Mouse (Mus musculus): ENCODE data around the gene Sec24b. TPM values are rescaled to one million over a fixed set of nuclear protein-coding genes. Genes with fewer than 3 reads are reported as not detected.

The Sec24b gene
- total and polyA plus RNA-seq, 3 experiments, result 14.3 to 50.6 (median 31.2) TPM

GRCm38 (mm10) chr3:130077291-130077690, 15.9 kb upstream of the Sec24b start:
- Histone ChIP-seq H3K9ac (ENCODE audit: insufficient read depth, low read depth) (no peak overlapping the region), H3K9me3 (replicated peaks; ENCODE audit: low read length) (no peaks in the 10 kb centered on the region), H3K27me3 (replicated peaks) (no peaks in the 10 kb centered on the region), H3K4me2 (ENCODE audit: insufficient read depth, low read depth, poor library complexity, severe bottlenecking) (no peak overlapping the region), H3K27ac (ENCODE audit: insufficient read depth, low read depth) (no peak overlapping the region), H3K36me3 (replicated peaks in 1 of 2; ENCODE audit: control insufficient read depth in 1 of 2, insufficient read depth in 1 of 2, low read length in 1 of 2) (no peaks in the 10 kb centered on the region), H3K4me3 (replicated peaks in 1 of 3; ENCODE audit: low read depth in 2 of 3, low read length in 2 of 3, poor library complexity in 1 of 3) (no peak overlapping the region), H3K79me2 (replicated peaks; ENCODE audit: control insufficient read depth, extremely low read depth, insufficient read depth, poor library complexity, severe bottlenecking) (no peaks in the 10 kb centered on the region), H3K4me1 (ENCODE audit: control insufficient read depth in 1 of 2, insufficient read depth in 2 of 2) (peaks cover 11 to 30% of the 10 kb centered on the region in 2 experiments; a peak in 3 of 4 replicates)
- in situ Hi-C loops (cut with MboI; ENCODE audit: low pct_ligation_motif_present, low pct_unique_long_range_greater_than_20kb, low sequenced_read_pairs), result loop anchor here (25.0 kb wide), 1 partner anchor 510 kb away; no protein-coding TSS in a partner anchor
- dilution Hi-C loops (cut with MboI; ENCODE audit: extremely low pct_ligation_motif_present, extremely low pct_unique_long_range_greater_than_20kb, low sequenced_read_pairs), result no loop called here
- TF ChIP-seq ZNF384 (IDR thresholded peaks at IDR 0.05; ENCODE audit: low read depth, low read length) (no peak), USF1 (IDR thresholded peaks at IDR 0.05; ENCODE audit: low read depth, low read length) (no peak), JUN (IDR thresholded peaks at IDR 0.05; ENCODE audit: insufficient read depth, low read depth, low read length) (no peak), RCOR1 (conservative IDR thresholded peaks at IDR 0.05; ENCODE audit: low read depth, low read length) (no peak), UBTF (IDR thresholded peaks at IDR 0.05; ENCODE audit: low read depth, low read length) (no peak), MAX (IDR thresholded peaks at IDR 0.05; ENCODE audit: low read length) (no peak)
- no peak for DNase-seq (ENCODE audit: extremely low read depth)

DNA sequence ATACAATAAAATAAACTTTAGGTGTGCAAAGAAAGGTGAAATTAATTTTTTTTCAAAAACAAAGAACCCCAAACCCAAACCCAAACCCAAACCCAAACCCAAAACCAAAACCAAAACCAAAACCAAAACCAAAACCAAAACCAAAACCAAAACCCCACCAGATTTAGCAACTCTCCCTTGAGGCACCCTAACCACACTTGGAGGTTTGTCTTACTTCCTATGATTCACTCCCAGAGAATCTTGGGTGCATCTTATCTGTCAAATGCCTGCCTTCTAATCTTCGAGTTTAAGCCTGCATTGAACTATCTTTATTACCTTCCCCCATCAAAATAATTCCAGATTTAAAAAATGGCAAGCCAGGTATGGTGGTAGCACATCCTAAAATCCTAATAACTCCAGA, 14.4 kb upstream of the Sec24b start:
- no peak overlapping the region for H3K27ac ChIP-seq (ENCODE audit: insufficient read depth, low read depth)
- dilution Hi-C loops (cut with MboI; ENCODE audit: extremely low pct_ligation_motif_present, extremely low pct_unique_long_range_greater_than_20kb, low sequenced_read_pairs) (no loop called here), in situ Hi-C loops (cut with MboI; ENCODE audit: low pct_ligation_motif_present, low pct_unique_long_range_greater_than_20kb, low sequenced_read_pairs) (loop anchor here (25.0 kb wide), 1 partner anchor 512 kb away; no protein-coding TSS in a partner anchor)
- peaks cover 11 to 38% of the 10 kb centered on the region in 2 experiments; a peak in 3 of 4 replicates for H3K4me1 ChIP-seq (ENCODE audit: control insufficient read depth in 1 of 2, insufficient read depth in 2 of 2)
- TF ChIP-seq RCOR1 (conservative IDR thresholded peaks at IDR 0.05; ENCODE audit: low read depth, low read length) (peak; percentile 78), HCFC1 (IDR thresholded peaks at IDR 0.05; ENCODE audit: low read depth, low read length) (peak; percentile 43), CHD2 (IDR thresholded peaks at IDR 0.05; ENCODE audit: low read length) (peak; percentile 54; the same call in 1 of the 2 replicates), MEF2A (IDR thresholded peaks at IDR 0.05; ENCODE audit: borderline replicate concordance, low read depth, low read length) (peak; percentile 94), SIN3A (IDR thresholded peaks at IDR 0.05; ENCODE audit: low read length) (peak; percentile 53; the same call in 1 of the 2 replicates), CHD1 (IDR thresholded peaks at IDR 0.05; ENCODE audit: low read depth, low read length) (0 out of 2 replicates have a peak, but pooled peaks have one; percentile 35), IRF4 (IDR thresholded peaks at IDR 0.05; ENCODE audit: low read depth, low read length) (peak; percentile 92), BHLHE40 (IDR thresholded peaks at IDR 0.05; ENCODE audit: low read depth, low read length) (peak; percentile 56), ETS1 (conservative IDR thresholded peaks at IDR 0.05; ENCODE audit: low read depth, low read length) (peak; percentile 99), KAT2A (IDR thresholded peaks at IDR 0.05; ENCODE audit: insufficient replicate concordance, low read length) (0 out of 2 replicates have a peak, but pooled peaks have one; percentile 27), MXI1 (IDR thresholded peaks at IDR 0.05; ENCODE audit: low read depth, low read length) (peak; percentile 29; the same call in 1 of the 2 replicates), TCF12 (IDR thresholded peaks at IDR 0.05; ENCODE audit: low read depth, low read length) (0 out of 2 replicates have a peak, but pooled peaks have one; percentile 39), MYC (IDR thresholded peaks at IDR 0.05; ENCODE audit: low read depth, low read length) (no peak), ZKSCAN1 (IDR thresholded peaks at IDR 0.05; ENCODE audit: borderline replicate concordance, low read depth, low read length) (no peak), NRF1 (IDR thresholded peaks at IDR 0.05; ENCODE audit: low read depth, low read length) (no peak), MAFK (IDR thresholded peaks at IDR 0.05; ENCODE audit: insufficient replicate concordance, low read length) (peak; percentile 83), ZNF384 (IDR thresholded peaks at IDR 0.05; ENCODE audit: low read depth, low read length) (peak; percentile 74), JUN (IDR thresholded peaks at IDR 0.05; ENCODE audit: insufficient read depth, low read depth, low read length) (no peak), ELF1 (IDR thresholded peaks at IDR 0.05; ENCODE audit: low read depth, low read length) (0 out of 2 replicates have a peak, but pooled peaks have one; percentile 34), EP300 (IDR thresholded peaks at IDR 0.05; ENCODE audit: low read length) (peak; percentile 80), SMC3 (IDR thresholded peaks at IDR 0.05; ENCODE audit: low read depth, low read length) (no peak), ZC3H11A (IDR thresholded peaks at IDR 0.05; ENCODE audit: low read depth, low read length) (no peak)
- no peaks in the 10 kb centered on the region for H3K9me3 ChIP-seq (replicated peaks; ENCODE audit: low read length)
- H3K9ac ChIP-seq (ENCODE audit: insufficient read depth, low read depth), result no peak overlapping the region
- no peak for DNase-seq (ENCODE audit: extremely low read depth)
- no peaks in the 10 kb centered on the region for H3K27me3 ChIP-seq (replicated peaks)
- no peaks in the 10 kb centered on the region for H3K79me2 ChIP-seq (replicated peaks; ENCODE audit: control insufficient read depth, extremely low read depth, insufficient read depth, poor library complexity, severe bottlenecking)
- H3K36me3 ChIP-seq (replicated peaks in 1 of 2; ENCODE audit: control insufficient read depth in 1 of 2, insufficient read depth in 1 of 2, low read length in 1 of 2), result no peaks in the 10 kb centered on the region
- H3K4me3 ChIP-seq (replicated peaks in 1 of 3; ENCODE audit: low read depth in 2 of 3, low read length in 2 of 3, poor library complexity in 1 of 3), result no peak overlapping the region
- no peak overlapping the region; the same call in 1 of the 2 replicates for H3K4me2 ChIP-seq (ENCODE audit: insufficient read depth, low read depth, poor library complexity, severe bottlenecking)
